Comparison of ENCODE assay signal across 8 mouse cellular contexts in the genomic region with DNA sequence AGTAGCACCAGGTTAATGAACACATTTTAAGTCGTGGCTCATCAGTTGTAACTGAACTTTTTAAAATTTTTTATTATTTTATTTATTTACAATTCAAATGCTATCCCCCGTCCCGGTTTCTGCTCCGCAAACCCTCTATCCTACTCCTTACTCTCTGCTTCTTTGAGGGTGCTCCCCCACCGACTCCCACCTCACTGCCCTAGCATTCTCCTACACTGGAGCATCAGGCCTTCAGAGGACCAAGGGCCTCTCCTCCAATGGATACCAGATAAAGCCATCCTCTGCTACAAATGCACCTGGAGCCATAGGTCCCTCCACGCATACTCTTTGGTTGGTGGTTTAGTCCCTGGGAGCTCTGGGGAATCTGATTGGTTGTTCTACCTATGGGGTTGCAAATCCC. TPM values are rescaled to one million over a fixed set of nuclear protein-coding genes. Genes with fewer than 3 reads are reported as not detected.
A peak's percentile ranks its signal among the peaks of the same experiment; 100 is the strongest.
DNase-seq lines count a peak whose midpoint lies in the region; ATAC-seq and TF ChIP-seq lines count a peak whose summit lies in the region.

No protein-coding gene starts in this region.

- DNase-seq in heart, embryonic 10.5 days (ENCODE audit: low spot score) = no peak
- no peak for DNase-seq in heart, adult 9 months (ENCODE audit: low spot score in 2 of 2)
- DNase-seq in CH12.LX (ENCODE audit: extremely low read depth) = no peak
- no peak for DNase-seq in forebrain, embryonic 10.5 days (ENCODE audit: extremely low spot score, low spot score)
- no peak for DNase-seq in limb, embryonic 14.5 days (ENCODE audit: low spot score)
- DNase-seq in stomach, postnatal 0 days (ENCODE audit: low spot score) = no peak
- no peak for DNase-seq in left cerebral cortex, postnatal 14 days (ENCODE audit: low spot score in 2 of 2)
- DNase-seq in ovary, postnatal 36 days (ENCODE audit: low spot score) = no peak

- no peaks in the 10 kb centered on the region for H3K4me1 ChIP-seq in heart, embryonic 10.5 days
- peaks cover 0 to 14% of the 10 kb centered on the region in 2 experiments; a peak in 2 of 4 replicates for H3K4me1 ChIP-seq in CH12.LX (ENCODE audit: control insufficient read depth in 1 of 2, insufficient read depth in 2 of 2)
- peaks cover 8% of the 10 kb centered on the region; the same call in 1 of the 2 replicates for H3K4me1 ChIP-seq in forebrain, embryonic 10.5 days
- H3K4me1 ChIP-seq in limb, embryonic 14.5 days (ENCODE audit: control insufficient read depth, insufficient read depth, low read length) = 0 out of 2 replicates have a peak, but pooled peaks cover 2% of the 10 kb centered on the region
- H3K4me1 ChIP-seq in stomach, postnatal 0 days (replicated peaks; ENCODE audit: control insufficient read depth, insufficient read depth) = no peaks in the 10 kb centered on the region

- H3K79me2 ChIP-seq in CH12.LX (replicated peaks; ENCODE audit: control insufficient read depth, extremely low read depth, insufficient read depth, poor library complexity, severe bottlenecking) = peaks cover 20% of the 10 kb centered on the region

- no peak for TF ChIP-seq CTCF in CH12.LX (conservative IDR thresholded peaks at IDR 0.05 in 1 of 2, IDR thresholded peaks at IDR 0.05 in 1 of 2; ENCODE audit: low read depth in 2 of 2, low read length in 2 of 2)
- no peak for TF ChIP-seq CTCF in stomach, postnatal 0 days (IDR thresholded peaks at IDR 0.05; ENCODE audit: low read depth)

- H3K9ac ChIP-seq in CH12.LX (ENCODE audit: insufficient read depth, low read depth) = peak overlapping the region; percentile 51
- H3K9ac ChIP-seq in limb, embryonic 14.5 days (ENCODE audit: low read depth, low read length, severe bottlenecking) = peak overlapping the region; percentile 67
- H3K9ac ChIP-seq in stomach, postnatal 0 days (ENCODE audit: low read length) = 0 out of 2 replicates have a peak overlapping the region, but pooled peaks have one; percentile 78

- no peak for TF ChIP-seq EP300 in CH12.LX (IDR thresholded peaks at IDR 0.05; ENCODE audit: low read length)
- no peak for TF ChIP-seq EP300 in stomach, postnatal 0 days (optimal IDR thresholded peaks at IDR 0.05)

- TF ChIP-seq POLR2A in CH12.LX (IDR thresholded peaks at IDR 0.05; ENCODE audit: low read depth, low read length) = no peak
- TF ChIP-seq POLR2A in limb, embryonic 14.5 days (IDR thresholded peaks at IDR 0.05; ENCODE audit: borderline replicate concordance, extremely low read depth, insufficient read depth, insufficient read length) = no peak

- no peak for TF ChIP-seq RAD21 in CH12.LX (IDR thresholded peaks at IDR 0.05; ENCODE audit: low read depth, low read length)

- in situ Hi-C loops in CH12.LX (cut with MboI; ENCODE audit: low pct_ligation_motif_present, low pct_unique_long_range_greater_than_20kb, low sequenced_read_pairs) = no loop called here

- dilution Hi-C loops in CH12.LX (cut with MboI; ENCODE audit: extremely low pct_ligation_motif_present, extremely low pct_unique_long_range_greater_than_20kb, low sequenced_read_pairs) = no loop called here

- no peak for ATAC-seq in limb, embryonic 14.5 days (ENCODE audit: low FRiP score, low read depth)
- ATAC-seq in stomach, postnatal 0 days (ENCODE audit: low FRiP score, low TSS enrichment) = no peak

- 47% methylated on average over 6 of the region's 6 CpGs for WGBS in heart, embryonic 10.5 days
- 46% methylated on average over 6 of the region's 6 CpGs for WGBS in forebrain, embryonic 10.5 days
- 51% methylated on average over 6 of the region's 6 CpGs for WGBS in limb, embryonic 14.5 days
- 55% methylated on average over 6 of the region's 6 CpGs for WGBS in stomach, postnatal 0 days

- H3K4me2 ChIP-seq in CH12.LX (ENCODE audit: insufficient read depth, low read depth, poor library complexity, severe bottlenecking) = peak overlapping the region; percentile 68
- peak overlapping the region; percentile 65 for H3K4me2 ChIP-seq in limb, embryonic 14.5 days (replicated peaks; ENCODE audit: low read depth, low read length, severe bottlenecking)
- peak overlapping the region; percentile 59 for H3K4me2 ChIP-seq in stomach, postnatal 0 days (replicated peaks; ENCODE audit: low read depth)

- intact Hi-C loops in left cerebral cortex, postnatal 14 days (cut with DNase I) = no loop called here

- no peaks in the 10 kb centered on the region for H3K27me3 ChIP-seq in heart, embryonic 10.5 days (ENCODE audit: insufficient read depth, poor library complexity, severe bottlenecking)
- H3K27me3 ChIP-seq in CH12.LX (replicated peaks) = no peaks in the 10 kb centered on the region
- no peaks in the 10 kb centered on the region for H3K27me3 ChIP-seq in forebrain, embryonic 10.5 days (ENCODE audit: poor library complexity, severe bottlenecking)
- H3K27me3 ChIP-seq in limb, embryonic 14.5 days (ENCODE audit: control insufficient read depth, insufficient read depth, low read length) = no peaks in the 10 kb centered on the region
- H3K27me3 ChIP-seq in stomach, postnatal 0 days (ENCODE audit: control insufficient read depth, insufficient read depth, low read length) = no peaks in the 10 kb centered on the region

- no peaks in the 10 kb centered on the region for H3K9me3 ChIP-seq in heart, embryonic 10.5 days
- no peaks in the 10 kb centered on the region for H3K9me3 ChIP-seq in CH12.LX (replicated peaks; ENCODE audit: low read length)
- no peaks in the 10 kb centered on the region for H3K9me3 ChIP-seq in forebrain, embryonic 10.5 days
- no peaks in the 10 kb centered on the region for H3K9me3 ChIP-seq in limb, embryonic 14.5 days (ENCODE audit: control insufficient read depth, low read length)
- H3K9me3 ChIP-seq in stomach, postnatal 0 days (ENCODE audit: control insufficient read depth, low read length) = no peaks in the 10 kb centered on the region

- H3K36me3 ChIP-seq in heart, embryonic 10.5 days = no peaks in the 10 kb centered on the region
- peaks cover 0 to 13% of the 10 kb centered on the region in 2 experiments for H3K36me3 ChIP-seq in CH12.LX (replicated peaks in 1 of 2; ENCODE audit: control insufficient read depth in 1 of 2, insufficient read depth in 1 of 2, low read length in 1 of 2)
- no peaks in the 10 kb centered on the region for H3K36me3 ChIP-seq in forebrain, embryonic 10.5 days (replicated peaks)
- H3K36me3 ChIP-seq in limb, embryonic 14.5 days (ENCODE audit: control insufficient read depth, insufficient read depth, low read length) = no peaks in the 10 kb centered on the region
- no peaks in the 10 kb centered on the region for H3K36me3 ChIP-seq in stomach, postnatal 0 days (ENCODE audit: control insufficient read depth, insufficient read depth, low read length)

- peak overlapping the region; percentile 95 for H3K27ac ChIP-seq in heart, embryonic 10.5 days
- H3K27ac ChIP-seq in CH12.LX (ENCODE audit: insufficient read depth, low read depth) = no peak overlapping the region
- peak overlapping the region; percentile 94 for H3K27ac ChIP-seq in forebrain, embryonic 10.5 days
- H3K27ac ChIP-seq in limb, embryonic 14.5 days (replicated peaks; ENCODE audit: low read depth, low read length) = peak overlapping the region; percentile 92; the same call in 1 of the 2 replicates
- H3K27ac ChIP-seq in stomach, postnatal 0 days (replicated peaks) = peak overlapping the region; percentile 96; the same call in 1 of the 2 replicates

- H3K4me3 ChIP-seq in heart, embryonic 10.5 days = peak overlapping the region; percentile 87
- H3K4me3 ChIP-seq in CH12.LX (replicated peaks in 1 of 3; ENCODE audit: low read depth in 2 of 3, low read length in 2 of 3, poor library complexity in 1 of 3) = peak overlapping the region; percentile 75 to 93 (median 82)
- H3K4me3 ChIP-seq in forebrain, embryonic 10.5 days = peak overlapping the region; percentile 68
- peak overlapping the region; percentile 73 for H3K4me3 ChIP-seq in limb, embryonic 14.5 days (replicated peaks; ENCODE audit: low read length)
- H3K4me3 ChIP-seq in stomach, postnatal 0 days (ENCODE audit: low read depth, low read length) = peak overlapping the region; percentile 69

TF ChIP-seq in CH12.LX, 34 proteins besides CTCF, POLR2A, EP300 and RAD21 (continues in another document):
- TF ChIP-seq JUND (conservative IDR thresholded peaks at IDR 0.05; ENCODE audit: low read depth, low read length) = no peak
- TF ChIP-seq CHD1 (IDR thresholded peaks at IDR 0.05; ENCODE audit: low read depth, low read length) = no peak

RNA-seq across cellular contexts. Expression of a gene that starts 0.4 kb away (rescaled TPM):
- polyA plus RNA-seq in heart, embryonic 10.5 days (2016; fragmentation: Nextera tagmentation; extraction: Ambion mirVana) = 94.2 and 106 TPM in 2 replicates
- 120 and 124 TPM in 2 replicates for total RNA-seq in CH12.LX (2012; rRNA removed)
- 315 and 321 TPM in 2 replicates for total RNA-seq in CH12.LX (2014; rRNA removed)
- 101 and 118 TPM in 2 replicates for polyA plus RNA-seq in CH12.LX (2012; ENCODE audit: insufficient read length, low read depth)
- 116 and 118 TPM in 2 replicates for polyA plus RNA-seq in forebrain, embryonic 10.5 days (2016; fragmentation: Nextera tagmentation; extraction: Ambion mirVana)
- polyA plus RNA-seq in limb, embryonic 14.5 days (2012; rRNA removed) = 79.2 and 102 TPM in 2 replicates
- polyA plus RNA-seq in limb, embryonic 14.5 days (2014; fragmentation: Nextera tagmentation; extraction: Ambion mirVana) = 137 and 139 TPM in 2 replicates
- 183 and 192 TPM in 2 replicates for polyA plus RNA-seq in stomach, postnatal 0 days (2015; fragmentation: Nextera tagmentation; extraction: Ambion mirVana)
- total RNA-seq in left cerebral cortex, postnatal 14 days (2021) = 10 to 100 TPM; 40.2 to 42.8 TPM

RNA-seq across cellular contexts. Expression of a gene that starts 47.4 kb away (rescaled TPM):
- 34.4 and 36.2 TPM in 2 replicates for polyA plus RNA-seq in heart, embryonic 10.5 days (2016; fragmentation: Nextera tagmentation; extraction: Ambion mirVana)
- total RNA-seq in CH12.LX (2012; rRNA removed) = 52.2 and 54.8 TPM in 2 replicates
- total RNA-seq in CH12.LX (2014; rRNA removed) = 24.6 and 25.7 TPM in 2 replicates
- 30.9 and 32.6 TPM in 2 replicates for polyA plus RNA-seq in CH12.LX (2012; ENCODE audit: insufficient read length, low read depth)
- 24.8 and 27.1 TPM in 2 replicates for polyA plus RNA-seq in forebrain, embryonic 10.5 days (2016; fragmentation: Nextera tagmentation; extraction: Ambion mirVana)
- polyA plus RNA-seq in limb, embryonic 14.5 days (2012; rRNA removed) = 18.8 and 19.3 TPM in 2 replicates
- 22.6 and 30.2 TPM in 2 replicates for polyA plus RNA-seq in limb, embryonic 14.5 days (2014; fragmentation: Nextera tagmentation; extraction: Ambion mirVana)
- polyA plus RNA-seq in stomach, postnatal 0 days (2015; fragmentation: Nextera tagmentation; extraction: Ambion mirVana) = 16.6 and 18.9 TPM in 2 replicates
- 10 to 100 TPM; 35.1 to 38.3 TPM for total RNA-seq in left cerebral cortex, postnatal 14 days (2021)

RNA-seq across cellular contexts. Expression of a gene that starts 47.4 kb away (rescaled TPM):
- 33.0 and 38.2 TPM in 2 replicates for polyA plus RNA-seq in heart, embryonic 10.5 days (2016; fragmentation: Nextera tagmentation; extraction: Ambion mirVana)
- total RNA-seq in CH12.LX (2012; rRNA removed) (20.2 and 21.3 TPM in 2 replicates), CH12.LX (2014; rRNA removed) (43.1 and 49.5 TPM in 2 replicates)
- polyA plus RNA-seq in CH12.LX (2012; ENCODE audit: insufficient read length, low read depth) = 30.9 and 33.3 TPM in 2 replicates
- polyA plus RNA-seq in forebrain, embryonic 10.5 days (2016; fragmentation: Nextera tagmentation; extraction: Ambion mirVana) = 34.3 and 35.4 TPM in 2 replicates
- polyA plus RNA-seq in limb, embryonic 14.5 days (2012; rRNA removed) = 22.2 and 24.9 TPM in 2 replicates
- 32.2 and 38.7 TPM in 2 replicates for polyA plus RNA-seq in limb, embryonic 14.5 days (2014; fragmentation: Nextera tagmentation; extraction: Ambion mirVana)
- polyA plus RNA-seq in stomach, postnatal 0 days (2015; fragmentation: Nextera tagmentation; extraction: Ambion mirVana) = 20.0 and 20.7 TPM in 2 replicates
- 10 to 100 TPM; 23.3 to 24.0 TPM for total RNA-seq in left cerebral cortex, postnatal 14 days (2021)
